Mouse (Mus musculus): ENCODE measurements around the gene Rassf8. TPM values are rescaled to one million over a fixed set of nuclear protein-coding genes. Genes with fewer than 3 reads are reported as not detected.

Gene Rassf8
- polyA plus RNA-seq, 1 experiment from 2014 or later: 16.6 TPM

- H3K27ac ChIP-seq (replicated peaks; ENCODE audit: low read depth, low read length): no peak overlapping the region
- H3K36me3 ChIP-seq (ENCODE audit: control insufficient read depth, insufficient read depth, low read length): no peaks in the 10 kb centered on the region
- no peak overlapping the region for H3K4me3 ChIP-seq (ENCODE audit: low read depth, low read length)
- H3K9ac ChIP-seq (ENCODE audit: low read depth, low read length): no peak overlapping the region
- no peak for ATAC-seq (ENCODE audit: low read depth)
- peaks cover 33% of the 10 kb centered on the region for H3K27me3 ChIP-seq (replicated peaks; ENCODE audit: control insufficient read depth, insufficient read depth, low read length)
- no peaks in the 10 kb centered on the region for H3K9me3 ChIP-seq (ENCODE audit: control insufficient read depth, low read length)
- H3K4me2 ChIP-seq (ENCODE audit: low read depth, low read length): no peak overlapping the region
- DNase-seq (ENCODE audit: low spot score): no peak
- WGBS: 50% methylated on average over 2 of the region's 2 CpGs
- peaks cover 10% of the 10 kb centered on the region for H3K4me1 ChIP-seq (ENCODE audit: control insufficient read depth, insufficient read depth, low read length)
Measured at GRCm38 (mm10) chr6:145860350-145860749, 113.8 kb downstream of the Rassf8 start.

GRCm38 (mm10) chr6:145861462-145862227 is 115.1 kb downstream of the Rassf8 start:
- Histone ChIP-seq H3K4me3 (ENCODE audit: low read depth, low read length) (no peak overlapping the region), H3K4me1 (ENCODE audit: control insufficient read depth, insufficient read depth, low read length) (peaks cover 11% of the 10 kb centered on the region; the same call in 1 of the 2 replicates), H3K27me3 (replicated peaks; ENCODE audit: control insufficient read depth, insufficient read depth, low read length) (peaks cover 44% of the 10 kb centered on the region), H3K27ac (replicated peaks; ENCODE audit: low read depth, low read length) (no peak overlapping the region), H3K9me3 (ENCODE audit: control insufficient read depth, low read length) (no peaks in the 10 kb centered on the region), H3K9ac (ENCODE audit: low read depth, low read length) (no peak overlapping the region), H3K36me3 (ENCODE audit: control insufficient read depth, insufficient read depth, low read length) (no peaks in the 10 kb centered on the region), H3K4me2 (ENCODE audit: low read depth, low read length) (peak overlapping the region; percentile 100)
- ATAC-seq (ENCODE audit: low read depth) (no peak), DNase-seq (ENCODE audit: low spot score) (no peak)
- WGBS: 86% methylated on average over 9 of the region's 9 CpGs

GRCm38 (mm10) chr6:145862321-145862720 is 115.8 kb downstream of the Rassf8 start:
- ATAC-seq (ENCODE audit: low read depth): no peak
- peak overlapping the region; percentile 100 for H3K4me2 ChIP-seq (ENCODE audit: low read depth, low read length)
- H3K27ac ChIP-seq (replicated peaks; ENCODE audit: low read depth, low read length): no peak overlapping the region
- H3K36me3 ChIP-seq (ENCODE audit: control insufficient read depth, insufficient read depth, low read length): no peaks in the 10 kb centered on the region
- H3K4me1 ChIP-seq (ENCODE audit: control insufficient read depth, insufficient read depth, low read length): peaks cover 11% of the 10 kb centered on the region; the same call in 1 of the 2 replicates
- WGBS: 20% methylated on average over 4 of the region's 4 CpGs
- H3K27me3 ChIP-seq (replicated peaks; ENCODE audit: control insufficient read depth, insufficient read depth, low read length): peaks cover 44% of the 10 kb centered on the region
- no peak for DNase-seq (ENCODE audit: low spot score)
- H3K9me3 ChIP-seq (ENCODE audit: control insufficient read depth, low read length): no peaks in the 10 kb centered on the region
- peak overlapping the region; percentile 65 for H3K4me3 ChIP-seq (ENCODE audit: low read depth, low read length)
- peak overlapping the region; percentile 71 for H3K9ac ChIP-seq (ENCODE audit: low read depth, low read length)

GRCm38 (mm10) chr6:145862739-145863064 is 116.2 kb downstream of the Rassf8 start:
- DNase-seq (ENCODE audit: low spot score): no peak
- peak overlapping the region; percentile 100 for H3K4me2 ChIP-seq (ENCODE audit: low read depth, low read length)
- peaks cover 44% of the 10 kb centered on the region for H3K27me3 ChIP-seq (replicated peaks; ENCODE audit: control insufficient read depth, insufficient read depth, low read length)

GRCm38 (mm10) chr6:145863065-145863971 is 116.8 kb downstream of the Rassf8 start:
- Histone ChIP-seq H3K4me2 (ENCODE audit: low read depth, low read length) (peak overlapping the region; percentile 100), H3K27me3 (replicated peaks; ENCODE audit: control insufficient read depth, insufficient read depth, low read length) (peaks cover 44% of the 10 kb centered on the region), H3K4me3 (ENCODE audit: low read depth, low read length) (peak overlapping the region; percentile 65), H3K4me1 (ENCODE audit: control insufficient read depth, insufficient read depth, low read length) (peaks cover 11% of the 10 kb centered on the region; the same call in 1 of the 2 replicates), H3K9ac (ENCODE audit: low read depth, low read length) (peak overlapping the region; percentile 71), H3K27ac (replicated peaks; ENCODE audit: low read depth, low read length) (no peak overlapping the region), H3K9me3 (ENCODE audit: control insufficient read depth, low read length) (no peaks in the 10 kb centered on the region), H3K36me3 (ENCODE audit: control insufficient read depth, insufficient read depth, low read length) (no peaks in the 10 kb centered on the region)
- ATAC-seq (ENCODE audit: low read depth) (peak; percentile 75), DNase-seq (ENCODE audit: low spot score) (peak; percentile 89)
- under 1% methylated on average over 33 of the region's 105 CpGs for WGBS

More at GRCm38 (mm10) chr6:145862739-145863064, 116.2 kb downstream of the Rassf8 start:
- no peaks in the 10 kb centered on the region for H3K36me3 ChIP-seq (ENCODE audit: control insufficient read depth, insufficient read depth, low read length)
- H3K9me3 ChIP-seq (ENCODE audit: control insufficient read depth, low read length): no peaks in the 10 kb centered on the region
- 1% methylated on average over 30 of the region's 35 CpGs for WGBS
- no peak for ATAC-seq (ENCODE audit: low read depth)
- H3K27ac ChIP-seq (replicated peaks; ENCODE audit: low read depth, low read length): no peak overlapping the region
- peak overlapping the region; percentile 65 for H3K4me3 ChIP-seq (ENCODE audit: low read depth, low read length)
- peaks cover 11% of the 10 kb centered on the region; the same call in 1 of the 2 replicates for H3K4me1 ChIP-seq (ENCODE audit: control insufficient read depth, insufficient read depth, low read length)
- peak overlapping the region; percentile 71 for H3K9ac ChIP-seq (ENCODE audit: low read depth, low read length)

GRCm38 (mm10) chr6:145864171-145864570 is 117.6 kb downstream of the Rassf8 start:
- peaks cover 44% of the 10 kb centered on the region for H3K27me3 ChIP-seq (replicated peaks; ENCODE audit: control insufficient read depth, insufficient read depth, low read length)
- H3K9me3 ChIP-seq (ENCODE audit: control insufficient read depth, low read length): no peaks in the 10 kb centered on the region
- H3K36me3 ChIP-seq (ENCODE audit: control insufficient read depth, insufficient read depth, low read length): no peaks in the 10 kb centered on the region
- peak overlapping the region; percentile 65 for H3K4me3 ChIP-seq (ENCODE audit: low read depth, low read length)
- no peak overlapping the region; the same call in 1 of the 2 replicates for H3K27ac ChIP-seq (replicated peaks; ENCODE audit: low read depth, low read length)
- DNase-seq (ENCODE audit: low spot score): no peak
- H3K4me2 ChIP-seq (ENCODE audit: low read depth, low read length): peak overlapping the region; percentile 100
- H3K9ac ChIP-seq (ENCODE audit: low read depth, low read length): peak overlapping the region; percentile 71; the same call in 1 of the 2 replicates
- 3% methylated on average over 8 of the region's 8 CpGs for WGBS
- ATAC-seq (ENCODE audit: low read depth): no peak
- H3K4me1 ChIP-seq (ENCODE audit: control insufficient read depth, insufficient read depth, low read length): peaks cover 11% of the 10 kb centered on the region; the same call in 1 of the 2 replicates

- no peak within 1 kb of the TSS; the same call in 1 of the 2 replicates for H3K27ac ChIP-seq (replicated peaks; ENCODE audit: low read depth, low read length)
- H3K4me3 ChIP-seq (ENCODE audit: low read depth, low read length): peak within 1 kb of the TSS; percentile 65
- peak within 1 kb of the TSS; percentile 100 for H3K4me2 ChIP-seq (ENCODE audit: low read depth, low read length)
- no peaks in the 10 kb centered on the region for H3K9me3 ChIP-seq (ENCODE audit: control insufficient read depth, low read length)
- peaks cover 44% of the 10 kb centered on the region for H3K27me3 ChIP-seq (replicated peaks; ENCODE audit: control insufficient read depth, insufficient read depth, low read length)
- ATAC-seq (ENCODE audit: low read depth) (peak; percentile 47), DNase-seq (ENCODE audit: low spot score) (peak; percentile 68)
- WGBS: 2% methylated on average over 48 of the region's 57 CpGs
- H3K4me1 ChIP-seq (ENCODE audit: control insufficient read depth, insufficient read depth, low read length): peaks cover 11% of the 10 kb centered on the region; the same call in 1 of the 2 replicates
- no peaks in the 10 kb centered on the region for H3K36me3 ChIP-seq (ENCODE audit: control insufficient read depth, insufficient read depth, low read length)
- H3K9ac ChIP-seq (ENCODE audit: low read depth, low read length): peak within 1 kb of the TSS; percentile 71
Measured at GRCm38 (mm10) chr6:145865289-145865885, 118.8 kb downstream of the Rassf8 start, which contains the start of gene Bhlhe41. TSS of gene Bhlhe41 (minus strand) at chr6:145865558.

Data from embryonic facial prominence, embryonic 14.5 days (tissue).